Mouse (Mus musculus): ENCODE results near the gene Pacsin3.

Pacsin3 gene

DNA sequence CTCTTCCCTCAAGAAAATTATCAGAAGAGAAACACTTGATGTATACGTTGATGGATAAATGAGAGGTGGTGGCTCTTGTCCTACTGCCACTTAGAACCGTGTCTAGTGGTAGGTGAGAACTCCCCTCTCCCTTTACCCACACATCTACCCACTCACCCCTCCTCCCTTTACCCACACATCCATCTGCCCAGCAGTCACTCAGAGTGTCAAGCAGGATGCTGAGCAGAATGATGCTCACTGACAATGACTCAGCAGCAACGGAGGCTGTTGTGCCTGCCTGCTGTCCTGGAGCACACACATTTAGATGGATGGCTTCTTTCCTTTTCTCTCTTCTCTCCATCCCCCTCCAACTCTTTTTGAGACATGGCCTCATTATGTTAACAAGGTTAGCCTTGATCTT lies 47.1 kb downstream of the Pacsin3 start:
- peaks cover 10% of the 10 kb centered on the region for H3K4me1 ChIP-seq (replicated peaks; ENCODE audit: low read depth, low read length)
- H3K9me3 ChIP-seq (ENCODE audit: low read length): no peaks in the 10 kb centered on the region
- no peaks in the 10 kb centered on the region for H3K36me3 ChIP-seq (ENCODE audit: insufficient read depth, low read length)
- no peaks in the 10 kb centered on the region; the same call in 1 of the 2 replicates for H3K27me3 ChIP-seq (ENCODE audit: insufficient read depth, low read length)
- TF ChIP-seq NANOG (IDR thresholded peaks at IDR 0.05; ENCODE audit: borderline replicate concordance, low read length): no peak
- no peak for TF ChIP-seq CTCF (conservative IDR thresholded peaks at IDR 0.05; ENCODE audit: low read length)
- no peak for TF ChIP-seq POU5F1 (IDR thresholded peaks at IDR 0.05; ENCODE audit: borderline replicate concordance, low read length)
- H3K4me3 ChIP-seq (replicated peaks; ENCODE audit: low read length): no peak overlapping the region

DNA sequence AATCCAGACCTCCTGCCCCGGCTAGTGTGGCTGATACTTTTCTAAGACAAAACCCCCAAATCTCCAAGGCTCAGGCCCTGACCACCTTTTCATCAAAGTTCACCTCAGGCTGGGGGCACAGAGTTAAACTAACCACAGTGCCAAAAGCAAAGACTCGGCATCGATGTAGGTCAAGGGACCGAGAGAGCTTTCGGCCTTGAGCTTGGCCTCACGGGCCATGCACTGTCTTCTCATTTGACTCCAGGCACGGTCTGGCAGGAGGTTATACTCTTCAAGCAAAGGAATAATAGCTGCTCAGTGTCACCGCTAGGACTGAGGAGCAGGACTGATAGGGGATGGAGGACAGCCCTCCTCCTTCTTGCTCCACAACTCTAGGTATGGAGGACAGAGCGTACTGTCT lies 50.2 kb downstream of the Pacsin3 start:
- H3K27me3 ChIP-seq (ENCODE audit: insufficient read depth, low read length): no peaks in the 10 kb centered on the region; the same call in 1 of the 2 replicates
- H3K4me1 ChIP-seq (replicated peaks; ENCODE audit: low read depth, low read length): peaks cover 15% of the 10 kb centered on the region
- no peaks in the 10 kb centered on the region for H3K9me3 ChIP-seq (ENCODE audit: low read length)
- TF ChIP-seq NANOG (IDR thresholded peaks at IDR 0.05; ENCODE audit: borderline replicate concordance, low read length) (no peak), CTCF (conservative IDR thresholded peaks at IDR 0.05; ENCODE audit: low read length) (no peak), POU5F1 (IDR thresholded peaks at IDR 0.05; ENCODE audit: borderline replicate concordance, low read length) (no peak)
- H3K36me3 ChIP-seq (ENCODE audit: insufficient read depth, low read length): no peaks in the 10 kb centered on the region
- H3K4me3 ChIP-seq (replicated peaks; ENCODE audit: low read length): no peak overlapping the region

DNA sequence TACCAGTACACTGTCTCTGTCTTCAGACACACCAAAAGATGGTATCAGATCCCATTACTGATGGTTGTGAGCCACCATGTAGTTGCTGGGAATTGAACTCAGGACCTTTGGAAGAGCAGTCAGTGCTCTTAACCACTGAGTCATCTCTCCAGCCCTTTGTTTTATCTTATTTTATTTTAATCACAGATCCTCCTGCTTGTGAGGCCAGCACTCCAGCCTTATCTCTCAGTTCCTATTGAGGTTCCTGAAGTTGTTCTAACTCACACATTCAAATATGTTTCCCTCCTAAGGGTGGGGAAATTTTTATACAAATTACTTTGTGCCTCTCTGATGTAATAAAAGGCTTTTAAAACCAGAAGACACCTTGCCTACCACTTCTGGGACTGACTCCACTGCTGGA lies 50.8 kb downstream of the Pacsin3 start:
- Histone ChIP-seq H3K36me3 (ENCODE audit: insufficient read depth, low read length) (no peaks in the 10 kb centered on the region), H3K4me3 (replicated peaks; ENCODE audit: low read length) (no peak overlapping the region), H3K27me3 (ENCODE audit: insufficient read depth, low read length) (no peaks in the 10 kb centered on the region; the same call in 1 of the 2 replicates), H3K4me1 (replicated peaks; ENCODE audit: low read depth, low read length) (peaks cover 15% of the 10 kb centered on the region), H3K9me3 (ENCODE audit: low read length) (no peaks in the 10 kb centered on the region)
- TF ChIP-seq POU5F1 (IDR thresholded peaks at IDR 0.05; ENCODE audit: borderline replicate concordance, low read length) (no peak), CTCF (conservative IDR thresholded peaks at IDR 0.05; ENCODE audit: low read length) (no peak), NANOG (IDR thresholded peaks at IDR 0.05; ENCODE audit: borderline replicate concordance, low read length) (no peak)

DNA sequence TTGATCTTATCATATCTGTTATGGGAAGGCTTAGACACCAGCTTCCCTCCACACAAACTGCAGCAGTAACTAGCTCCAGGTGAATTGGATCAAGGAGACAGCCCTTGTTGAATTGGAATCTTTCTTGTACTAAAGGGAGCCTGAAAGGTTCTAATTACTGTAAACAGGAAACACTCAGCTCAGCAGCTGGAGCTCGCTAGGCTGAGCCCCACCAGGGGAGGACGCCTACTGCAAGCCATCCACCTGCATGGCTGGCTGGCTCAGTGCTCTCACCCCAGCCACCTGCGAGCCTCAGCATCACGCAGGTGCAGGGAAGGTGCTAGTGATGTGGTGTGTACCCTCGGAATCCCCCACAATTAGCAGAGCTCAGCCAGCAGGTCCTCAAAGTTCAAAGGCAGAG lies 52.9 kb downstream of the Pacsin3 start:
- peaks cover 10% of the 10 kb centered on the region for H3K4me1 ChIP-seq (replicated peaks; ENCODE audit: low read depth, low read length)
- H3K27me3 ChIP-seq (ENCODE audit: insufficient read depth, low read length): no peaks in the 10 kb centered on the region; the same call in 1 of the 2 replicates
- no peaks in the 10 kb centered on the region for H3K36me3 ChIP-seq (ENCODE audit: insufficient read depth, low read length)
- TF ChIP-seq POU5F1 (IDR thresholded peaks at IDR 0.05; ENCODE audit: borderline replicate concordance, low read length) (no peak), NANOG (IDR thresholded peaks at IDR 0.05; ENCODE audit: borderline replicate concordance, low read length) (no peak), CTCF (conservative IDR thresholded peaks at IDR 0.05; ENCODE audit: low read length) (no peak)
- H3K4me3 ChIP-seq (replicated peaks; ENCODE audit: low read length): no peak overlapping the region
- H3K9me3 ChIP-seq (ENCODE audit: low read length): no peaks in the 10 kb centered on the region

DNA sequence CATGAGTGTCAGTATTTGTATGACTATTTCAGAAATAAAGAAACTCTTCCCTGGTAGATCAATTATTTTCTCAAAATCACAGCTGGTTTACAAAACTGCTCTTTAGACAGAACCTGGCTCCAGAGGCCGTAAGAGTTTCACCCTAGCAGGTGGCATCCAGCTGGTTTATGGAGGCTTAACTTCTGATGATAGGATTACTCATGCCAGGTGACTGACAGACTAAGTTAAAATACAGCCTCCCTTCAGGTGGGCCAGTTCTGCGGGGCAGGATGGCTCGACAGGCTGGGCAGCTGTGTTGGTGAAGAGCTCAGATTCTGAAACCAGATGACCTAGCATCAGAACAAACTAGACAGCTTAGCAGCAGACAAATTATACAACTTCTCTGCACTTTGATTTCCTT lies 53.8 kb downstream of the Pacsin3 start:
- H3K4me3 ChIP-seq (replicated peaks; ENCODE audit: low read length): no peak overlapping the region
- TF ChIP-seq CTCF (conservative IDR thresholded peaks at IDR 0.05; ENCODE audit: low read length) (no peak), NANOG (IDR thresholded peaks at IDR 0.05; ENCODE audit: borderline replicate concordance, low read length) (no peak), POU5F1 (IDR thresholded peaks at IDR 0.05; ENCODE audit: borderline replicate concordance, low read length) (no peak)
- H3K27me3 ChIP-seq (ENCODE audit: insufficient read depth, low read length): no peaks in the 10 kb centered on the region; the same call in 1 of the 2 replicates
- no peaks in the 10 kb centered on the region for H3K36me3 ChIP-seq (ENCODE audit: insufficient read depth, low read length)
- no peaks in the 10 kb centered on the region for H3K9me3 ChIP-seq (ENCODE audit: low read length)
- H3K4me1 ChIP-seq (replicated peaks; ENCODE audit: low read depth, low read length): peaks cover 5% of the 10 kb centered on the region; the same call in 1 of the 2 replicates

DNA sequence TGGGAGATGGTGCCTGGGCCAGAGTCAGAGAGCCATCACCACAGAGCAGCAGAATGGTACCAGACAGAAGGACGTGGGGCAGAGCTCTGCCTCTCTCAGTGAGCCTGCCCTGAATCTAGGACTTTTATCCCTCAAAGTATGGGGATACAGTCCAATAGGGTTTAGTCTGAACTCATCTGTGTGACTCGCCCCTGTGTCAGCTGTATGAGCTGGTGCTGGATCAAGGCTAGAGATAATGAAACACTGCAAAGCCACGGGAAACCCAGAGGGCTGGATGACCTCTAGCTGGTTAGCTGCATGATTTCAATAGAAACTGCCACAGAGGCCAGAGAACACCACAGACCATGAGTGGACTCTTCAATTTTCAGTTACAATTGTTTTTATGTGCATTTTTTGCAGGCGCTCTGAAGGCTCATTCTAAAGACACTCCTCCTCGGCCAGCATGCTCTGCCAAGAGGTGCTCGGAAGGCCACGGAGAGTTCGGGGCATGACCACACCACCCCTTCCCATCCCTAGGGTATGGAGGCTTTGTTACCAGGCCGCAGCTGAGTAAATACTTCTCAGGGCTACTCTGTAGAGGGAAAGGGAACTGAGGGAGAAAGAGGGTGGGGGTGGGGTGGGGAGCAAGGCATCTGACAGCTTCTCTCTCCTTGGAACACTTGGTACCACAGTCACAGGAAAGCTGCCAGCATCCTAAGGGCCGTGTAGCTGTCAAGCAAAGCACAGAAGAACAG lies 57.0 kb downstream of the Pacsin3 start:
- H3K9me3 ChIP-seq (ENCODE audit: low read length): no peaks in the 10 kb centered on the region

DNA sequence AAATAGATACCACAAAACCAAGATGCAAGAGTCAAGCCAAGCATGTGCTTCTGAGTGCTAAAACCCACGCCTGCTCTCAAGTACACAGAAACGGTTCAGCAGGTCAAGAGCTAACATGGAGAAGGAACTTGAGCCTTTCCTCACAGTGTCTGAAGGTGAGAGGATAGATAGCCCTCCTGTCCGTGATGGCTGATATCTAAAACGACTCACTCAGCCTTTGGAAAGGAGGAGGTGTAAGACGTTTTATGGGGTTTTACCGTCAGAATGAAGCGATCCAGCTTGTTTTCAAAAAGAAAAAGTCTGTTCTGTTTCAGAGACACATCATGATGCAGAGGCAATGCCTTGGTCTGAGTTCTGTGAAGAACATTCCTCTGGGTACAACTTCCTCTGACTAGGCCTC lies 58.4 kb downstream of the Pacsin3 start:
- TF ChIP-seq POU5F1 (IDR thresholded peaks at IDR 0.05; ENCODE audit: borderline replicate concordance, low read length): no peak
- no peak for TF ChIP-seq NANOG (IDR thresholded peaks at IDR 0.05; ENCODE audit: borderline replicate concordance, low read length)
- no peak for TF ChIP-seq CTCF (conservative IDR thresholded peaks at IDR 0.05; ENCODE audit: low read length)
- Histone ChIP-seq H3K4me1 (replicated peaks; ENCODE audit: low read depth, low read length) (no peaks in the 10 kb centered on the region), H3K36me3 (ENCODE audit: insufficient read depth, low read length) (no peaks in the 10 kb centered on the region), H3K9me3 (ENCODE audit: low read length) (no peaks in the 10 kb centered on the region), H3K4me3 (replicated peaks; ENCODE audit: low read length) (no peak overlapping the region), H3K27me3 (ENCODE audit: insufficient read depth, low read length) (no peaks in the 10 kb centered on the region)

More for the DNA sequence above, 57.0 kb downstream of the Pacsin3 start:
- Histone ChIP-seq H3K36me3 (ENCODE audit: insufficient read depth, low read length) (no peaks in the 10 kb centered on the region), H3K4me1 (replicated peaks; ENCODE audit: low read depth, low read length) (peaks cover 5% of the 10 kb centered on the region; the same call in 1 of the 2 replicates), H3K4me3 (replicated peaks; ENCODE audit: low read length) (no peak overlapping the region), H3K27me3 (ENCODE audit: insufficient read depth, low read length) (no peaks in the 10 kb centered on the region)
- no peak for TF ChIP-seq CTCF (conservative IDR thresholded peaks at IDR 0.05; ENCODE audit: low read length)
- no peak for TF ChIP-seq POU5F1 (IDR thresholded peaks at IDR 0.05; ENCODE audit: borderline replicate concordance, low read length)
- TF ChIP-seq NANOG (IDR thresholded peaks at IDR 0.05; ENCODE audit: borderline replicate concordance, low read length): no peak

All from E14TG2a.4 (cell line).